Mouse (Mus musculus) intestine, embryonic 16.5 days (tissue): Measurements from ENCODE around the gene Rapgef5. TPM values are rescaled to one million over a fixed set of nuclear protein-coding genes. Genes with fewer than 3 reads are reported as not detected.

Experiments used
- ATAC-seq: fragments of 200-750 bp; cut with Nextera tagmentation; 2 replicates; pipeline ENCODE4 v1.8.0; 2017; ENCODE audit warnings: moderate TSS enrichment, moderate library complexity
- H3K27ac ChIP-seq: fragments of 300-500 bp; sonication (generic); 2 replicates; pipeline ENCODE4 v1.5.1; 2014; ENCODE audit warnings: mild to moderate bottlenecking, low read length
- H3K27me3 ChIP-seq: fragments of 300-500 bp; sonication (generic); replicated peaks from 2 replicates; pipeline ENCODE4 v1.6.1; 2014; ENCODE audit warnings: low read length, control low read depth, mixed read lengths; ENCODE audit not compliant: control insufficient read depth, insufficient read depth
- H3K36me3 ChIP-seq: fragments of 300-500 bp; sonication (generic); 2 replicates; pipeline ENCODE4 v1.6.1; 2014; ENCODE audit warnings: low read length, control low read depth; ENCODE audit not compliant: control insufficient read depth, insufficient read depth
- H3K4me1 ChIP-seq: fragments of 300-500 bp; sonication (generic); 2 replicates; pipeline ENCODE4 v1.6.1; 2014; ENCODE audit warnings: low read length, control low read depth, mixed read lengths; ENCODE audit not compliant: control insufficient read depth, insufficient read depth
- H3K4me2 ChIP-seq: fragments of 300-500 bp; sonication (generic); 2 replicates; pipeline ENCODE4 v1.6.1; 2014; ENCODE audit warnings: low read depth, low read length, control low read depth
- H3K4me3 ChIP-seq: fragments of 300-500 bp; sonication (generic); 2 replicates; pipeline ENCODE4 v1.5.1; 2014; ENCODE audit warnings: mild to moderate bottlenecking, low read length
- H3K9ac ChIP-seq: fragments of 300-500 bp; sonication (generic); 2 replicates; pipeline ENCODE4 v1.6.1; 2014; ENCODE audit warnings: low read depth, low read length
- H3K9me3 ChIP-seq: fragments of 300-500 bp; sonication (generic); 2 replicates; pipeline ENCODE4 v1.6.1; 2016; ENCODE audit warnings: low read length, control low read depth; ENCODE audit not compliant: control insufficient read depth
- WGBS: fragments of 180-500 bp; shearing (Covaris S2); extraction: QIAGEN DNeasy Blood & Tissue Kit; methylation state at CpG from one replicate; pipeline ENCODE4 v1.1.7; 2014; 5-methylcytosine and 5-hydroxymethylcytosine counted together
- polyA plus RNA-seq: library from polyadenylated mRNA; unstranded; fragments of >200 nt; fragmentation: Nextera tagmentation; extraction: Ambion mirVana; gene quantifications from 2 replicates; pipeline ENCODE4 v1.2.1, GENCODE M21; 2015

Gene Rapgef5
- polyA plus RNA-seq: 5.2 and 6.9 TPM in 2 replicates

DNA sequence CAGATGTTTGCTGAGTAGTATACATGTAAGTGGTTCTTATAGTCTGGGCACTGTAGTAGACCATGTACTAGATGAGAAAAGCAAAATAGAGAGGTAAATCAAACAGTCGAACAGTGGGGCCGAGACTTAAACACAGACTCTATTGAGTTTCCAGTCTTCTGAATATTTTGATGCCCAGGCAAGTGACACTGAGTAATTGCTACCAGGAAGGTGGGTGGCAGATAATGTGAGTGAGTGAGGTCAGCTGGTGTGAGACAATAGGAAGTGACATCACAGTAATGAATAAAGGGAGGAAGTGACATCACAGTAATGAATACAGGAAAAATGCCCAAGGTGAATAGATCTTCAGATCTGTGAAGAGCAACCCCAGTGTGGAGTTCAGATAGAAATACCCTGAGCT lies at the start of gene Rapgef5:
TSS of gene Rapgef5 (plus strand) at position 301 of the 400 bp plus-strand sequence.
- H3K4me1 ChIP-seq: peaks cover 7% of the 10 kb centered on the region; the same call in 1 of the 2 replicates
- H3K4me3 ChIP-seq: no peak within 1 kb of the TSS
- 93% methylated on average over 2 of the region's 2 CpGs for WGBS
- ATAC-seq: no peak
- no peak within 1 kb of the TSS for H3K9ac ChIP-seq
- no peaks in the 10 kb centered on the region for H3K27me3 ChIP-seq
- H3K36me3 ChIP-seq: no peaks in the 10 kb centered on the region
- no peak within 1 kb of the TSS for H3K27ac ChIP-seq
- no peak within 1 kb of the TSS for H3K4me2 ChIP-seq
- H3K9me3 ChIP-seq: no peaks in the 10 kb centered on the region

DNA sequence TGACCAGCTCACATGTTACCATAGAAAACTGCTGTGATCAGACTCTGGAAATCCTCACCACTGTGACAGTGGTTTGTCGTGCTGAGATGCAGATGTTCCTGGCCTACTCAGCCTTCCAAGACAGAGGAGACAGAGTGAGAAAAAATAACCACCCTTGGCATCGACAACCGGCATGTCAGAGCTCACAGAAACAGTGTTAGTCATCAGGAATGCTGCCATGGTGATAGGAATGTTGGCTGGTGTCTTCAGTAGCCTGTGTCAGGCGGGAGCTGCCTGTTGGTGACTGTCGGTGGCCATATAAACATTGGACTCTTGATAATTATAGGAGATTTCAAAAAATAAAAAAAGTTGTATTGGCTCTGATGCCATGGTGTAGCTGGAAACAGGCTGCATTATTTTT lies 48.0 kb upstream of the Rapgef5 start:
- no peak overlapping the region for H3K4me2 ChIP-seq
- no peak overlapping the region for H3K4me3 ChIP-seq
- no peaks in the 10 kb centered on the region for H3K36me3 ChIP-seq
- no peak overlapping the region for H3K27ac ChIP-seq
- no peaks in the 10 kb centered on the region for H3K9me3 ChIP-seq
- H3K9ac ChIP-seq: no peak overlapping the region
- WGBS: 44% methylated on average over 5 of the region's 5 CpGs
- ATAC-seq: no peak
- H3K4me1 ChIP-seq: no peaks in the 10 kb centered on the region
- H3K27me3 ChIP-seq: no peaks in the 10 kb centered on the region

DNA sequence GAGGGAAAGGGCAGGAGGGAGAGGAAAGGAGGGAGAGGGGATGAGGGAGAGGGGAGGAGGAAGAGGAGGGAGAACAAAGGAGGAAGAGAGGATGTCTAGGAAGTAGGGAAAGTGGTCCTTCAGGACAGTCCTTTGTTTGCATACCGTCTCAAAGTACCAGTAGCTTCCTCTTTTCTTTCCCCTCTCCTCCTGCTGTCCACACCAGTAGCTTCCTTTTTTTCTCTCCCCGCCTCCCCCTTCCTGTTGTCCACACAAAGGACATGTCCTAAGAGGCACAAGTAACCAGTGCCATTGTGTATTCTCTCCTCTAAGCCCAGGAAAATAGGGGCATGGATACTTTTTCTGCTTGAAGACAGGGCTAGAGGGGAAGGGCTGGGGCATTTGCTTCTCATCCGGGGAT lies 37.3 kb upstream of the Rapgef5 start:
- no peaks in the 10 kb centered on the region for H3K27me3 ChIP-seq
- H3K4me1 ChIP-seq: no peaks in the 10 kb centered on the region
- no peak overlapping the region for H3K27ac ChIP-seq
- ATAC-seq: no peak
- no peaks in the 10 kb centered on the region for H3K36me3 ChIP-seq
- no peak overlapping the region for H3K9ac ChIP-seq
- WGBS: 62% methylated on average over 3 of the region's 3 CpGs
- no peaks in the 10 kb centered on the region for H3K9me3 ChIP-seq
- H3K4me2 ChIP-seq: no peak overlapping the region
- H3K4me3 ChIP-seq: no peak overlapping the region

DNA sequence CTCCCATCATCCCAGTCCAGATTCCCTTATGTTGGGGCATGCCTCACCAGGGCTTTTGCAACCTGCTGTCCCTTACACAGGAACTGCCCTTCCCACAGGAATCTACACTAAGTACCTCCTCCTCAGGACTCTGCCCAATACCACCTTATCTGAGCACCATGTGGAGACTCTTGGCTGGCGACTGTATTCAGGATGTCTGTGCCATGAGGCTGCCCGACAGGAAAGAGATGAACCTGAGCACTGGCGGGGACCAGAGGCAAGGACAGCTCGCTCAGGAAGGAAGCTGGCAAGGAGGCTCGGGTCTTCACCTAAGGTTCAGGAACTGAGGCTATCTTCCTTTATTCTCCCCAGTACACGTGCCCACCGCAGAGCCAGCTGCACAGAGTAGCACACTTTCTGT lies 36.6 kb upstream of the Rapgef5 start:
- no peak overlapping the region for H3K27ac ChIP-seq
- H3K4me3 ChIP-seq: no peak overlapping the region
- H3K4me2 ChIP-seq: no peak overlapping the region
- no peaks in the 10 kb centered on the region for H3K27me3 ChIP-seq
- no peak overlapping the region for H3K9ac ChIP-seq
- ATAC-seq: no peak
- WGBS: 58% methylated on average over 7 of the region's 7 CpGs
- H3K36me3 ChIP-seq: no peaks in the 10 kb centered on the region
- no peaks in the 10 kb centered on the region for H3K9me3 ChIP-seq
- no peaks in the 10 kb centered on the region for H3K4me1 ChIP-seq

DNA sequence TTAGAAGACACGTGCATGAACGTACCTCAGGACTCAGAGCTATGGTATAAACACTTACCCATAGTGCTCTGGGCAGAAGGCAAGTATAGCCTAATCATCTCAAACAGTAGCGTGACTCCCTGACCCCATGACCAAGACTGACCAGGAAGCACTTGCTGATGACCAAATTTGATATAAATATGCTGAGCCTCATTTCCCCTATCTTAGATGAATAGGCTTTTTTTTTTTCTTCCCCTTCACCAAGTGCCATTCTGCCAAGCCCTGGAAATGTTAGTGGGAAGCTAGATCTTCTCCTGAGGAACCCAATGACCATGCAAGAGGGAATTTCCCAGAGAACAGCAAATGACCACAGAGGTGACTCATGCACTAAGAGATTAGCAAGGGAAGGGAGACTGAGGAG lies 35.3 kb upstream of the Rapgef5 start:
- ATAC-seq: no peak
- H3K27ac ChIP-seq: no peak overlapping the region
- 75% methylated on average over 3 of the region's 3 CpGs for WGBS
- H3K9me3 ChIP-seq: no peaks in the 10 kb centered on the region
- H3K4me3 ChIP-seq: no peak overlapping the region
- no peaks in the 10 kb centered on the region for H3K4me1 ChIP-seq
- H3K4me2 ChIP-seq: no peak overlapping the region
- H3K36me3 ChIP-seq: no peaks in the 10 kb centered on the region
- H3K9ac ChIP-seq: no peak overlapping the region
- H3K27me3 ChIP-seq: no peaks in the 10 kb centered on the region

DNA sequence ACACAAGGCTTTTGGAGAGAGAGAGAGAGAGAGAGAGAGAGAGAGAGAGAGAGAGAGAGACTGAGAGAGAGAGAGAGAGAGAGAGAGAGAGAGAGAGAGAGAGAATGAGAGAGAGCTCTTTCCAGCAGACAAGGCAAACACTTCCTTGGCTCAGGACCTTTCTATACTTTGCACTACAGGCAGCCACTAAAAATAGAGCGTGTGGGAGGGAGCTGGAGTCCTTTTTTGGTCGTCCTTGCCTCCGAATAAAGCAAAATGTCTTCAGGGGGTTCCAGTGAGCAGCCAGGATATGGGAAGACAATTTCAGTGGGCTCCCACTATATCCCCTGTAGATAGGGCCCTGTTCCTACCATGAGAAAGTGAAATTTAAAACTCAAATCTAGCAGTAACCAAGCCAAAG lies 33.6 kb upstream of the Rapgef5 start:
- Histone ChIP-seq H3K27me3 (no peaks in the 10 kb centered on the region), H3K4me3 (no peak overlapping the region), H3K27ac (no peak overlapping the region), H3K36me3 (no peaks in the 10 kb centered on the region), H3K4me2 (no peak overlapping the region), H3K4me1 (no peaks in the 10 kb centered on the region), H3K9me3 (no peaks in the 10 kb centered on the region), H3K9ac (no peak overlapping the region)
- no peak for ATAC-seq
- 27% methylated on average over 3 of the region's 3 CpGs for WGBS

DNA sequence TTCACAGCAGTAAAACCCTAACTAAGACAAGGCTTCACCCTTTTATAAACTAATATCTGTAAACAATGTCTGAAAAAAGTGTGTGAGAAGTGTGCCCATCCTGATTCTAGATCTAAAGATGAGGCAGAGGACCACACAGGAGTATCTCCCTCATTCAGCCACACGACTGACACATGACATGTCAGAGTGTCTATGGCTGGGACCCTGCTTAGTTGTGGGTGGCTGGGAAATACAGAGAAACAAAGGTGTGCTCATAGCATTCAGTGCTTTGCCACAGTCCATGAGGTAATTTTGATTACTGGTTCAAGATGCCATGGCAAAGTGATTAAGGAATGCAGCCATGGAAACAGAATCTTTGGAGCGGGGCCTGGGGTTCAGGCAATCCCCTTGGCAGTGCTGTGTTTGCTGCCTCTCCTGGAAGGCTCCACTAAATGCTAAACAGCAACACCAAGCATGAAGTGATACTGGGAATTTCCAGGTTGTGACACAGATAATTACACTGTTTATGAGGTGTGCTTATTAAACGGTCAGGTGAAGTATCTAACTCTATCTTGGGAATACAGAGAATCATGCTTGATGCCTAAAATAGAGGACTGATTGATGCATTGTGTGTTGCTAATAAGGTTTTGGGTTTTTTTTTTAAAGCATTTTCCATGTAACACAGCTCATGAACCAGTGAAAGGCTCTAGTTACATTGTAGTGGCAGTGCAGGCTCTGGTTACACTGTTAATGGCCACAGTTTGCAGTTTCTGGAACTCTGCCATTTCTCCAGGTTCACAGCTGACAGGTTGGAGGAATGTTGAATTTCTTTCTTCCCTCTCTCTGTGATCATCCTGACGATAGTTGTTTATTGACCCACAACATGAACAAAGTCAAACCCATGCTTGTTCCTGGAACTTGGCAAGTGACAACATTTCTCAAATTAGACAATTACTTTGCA lies 29.9 kb upstream of the Rapgef5 start:
- ATAC-seq: no peak
- no peaks in the 10 kb centered on the region for H3K36me3 ChIP-seq
- H3K4me2 ChIP-seq: no peak overlapping the region
- H3K9me3 ChIP-seq: no peaks in the 10 kb centered on the region
- no peak overlapping the region for H3K4me3 ChIP-seq
- no peak overlapping the region for H3K9ac ChIP-seq
- WGBS: 68% methylated on average over 4 of the region's 4 CpGs
- H3K27me3 ChIP-seq: no peaks in the 10 kb centered on the region
- no peaks in the 10 kb centered on the region for H3K4me1 ChIP-seq
- no peak overlapping the region for H3K27ac ChIP-seq

DNA sequence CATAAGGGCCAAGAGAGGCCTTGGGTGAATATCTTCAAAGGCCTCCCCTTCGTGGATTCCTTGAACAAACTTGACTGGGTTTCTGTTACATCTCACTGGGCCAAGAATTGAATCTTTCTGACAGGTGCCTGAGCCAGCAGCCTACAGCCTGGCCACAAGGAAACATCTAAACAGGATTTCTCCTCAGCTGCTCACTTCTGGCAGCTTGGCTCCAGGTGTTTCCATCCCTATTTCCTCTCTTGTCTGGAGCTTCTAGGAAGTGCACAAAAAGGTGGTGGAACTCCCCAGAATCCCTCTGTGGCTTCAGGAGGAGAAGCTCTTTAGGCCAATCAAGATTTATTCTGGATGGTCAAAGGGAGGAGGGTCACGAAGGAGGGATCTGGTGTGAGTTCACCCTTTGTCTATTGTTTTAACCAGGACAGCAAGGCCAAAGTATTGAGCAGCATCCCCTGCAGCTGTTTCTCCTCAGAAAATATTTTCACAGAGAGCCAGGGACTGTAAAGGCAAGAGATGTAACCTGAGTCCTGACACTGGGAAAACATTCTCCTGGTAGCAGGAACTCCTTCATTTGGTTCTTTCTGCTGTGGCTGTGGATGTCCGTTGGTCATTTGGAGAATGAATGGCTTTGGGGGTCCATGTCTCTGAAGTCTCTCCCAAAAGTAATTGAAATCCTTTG lies 19.6 kb upstream of the Rapgef5 start:
- no peak for ATAC-seq
- Histone ChIP-seq H3K4me3 (no peak overlapping the region), H3K9ac (no peak overlapping the region), H3K4me1 (no peaks in the 10 kb centered on the region), H3K36me3 (no peaks in the 10 kb centered on the region), H3K27me3 (no peaks in the 10 kb centered on the region), H3K4me2 (no peak overlapping the region), H3K9me3 (no peaks in the 10 kb centered on the region), H3K27ac (no peak overlapping the region)
- 56% methylated on average over 3 of the region's 3 CpGs for WGBS

DNA sequence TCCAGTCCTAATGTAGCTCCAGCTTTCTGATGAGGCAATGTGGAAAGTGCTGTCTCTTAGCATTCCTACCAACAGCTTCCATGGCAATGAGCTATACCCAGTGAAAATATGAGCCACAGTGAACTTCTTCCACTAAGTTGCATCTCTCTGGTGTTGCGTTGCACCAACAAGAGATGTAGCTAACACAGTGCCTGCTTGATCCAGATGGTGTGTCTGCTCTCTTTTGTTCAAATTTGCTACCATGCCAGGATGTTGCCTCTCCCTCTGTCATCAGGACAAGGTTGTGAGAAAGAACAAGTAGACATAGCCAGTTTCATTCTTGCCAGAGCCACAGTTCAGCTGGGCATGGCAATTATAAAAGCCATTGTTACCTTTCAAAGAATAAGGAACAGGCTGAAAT lies 18.9 kb upstream of the Rapgef5 start:
- H3K36me3 ChIP-seq: no peaks in the 10 kb centered on the region
- no peak for ATAC-seq
- H3K4me3 ChIP-seq: no peak overlapping the region
- no peaks in the 10 kb centered on the region for H3K27me3 ChIP-seq
- WGBS: 90% methylated on average over 1 of the region's 1 CpGs
- H3K4me1 ChIP-seq: no peaks in the 10 kb centered on the region
- no peak overlapping the region for H3K4me2 ChIP-seq
- H3K27ac ChIP-seq: no peak overlapping the region
- no peaks in the 10 kb centered on the region for H3K9me3 ChIP-seq
- H3K9ac ChIP-seq: no peak overlapping the region
